Mouse (Mus musculus) Muller cell, postnatal 12 days (primary cell): ENCODE data around the gene Dysf.

Experiments used
- DNase-seq: peaks from one replicate; pipeline ENCODE4 v3.0.0-alpha.2; 2015; ENCODE audit errors: inconsistent ontology term

Dysf gene

GRCm38 (mm10) chr6:84111106-84111505 is 102.7 kb downstream of the Dysf start:
- no peak for DNase-seq

GRCm38 (mm10) chr6:84119731-84120530 is 111.5 kb downstream of the Dysf start:
- no peak for DNase-seq

DNA sequence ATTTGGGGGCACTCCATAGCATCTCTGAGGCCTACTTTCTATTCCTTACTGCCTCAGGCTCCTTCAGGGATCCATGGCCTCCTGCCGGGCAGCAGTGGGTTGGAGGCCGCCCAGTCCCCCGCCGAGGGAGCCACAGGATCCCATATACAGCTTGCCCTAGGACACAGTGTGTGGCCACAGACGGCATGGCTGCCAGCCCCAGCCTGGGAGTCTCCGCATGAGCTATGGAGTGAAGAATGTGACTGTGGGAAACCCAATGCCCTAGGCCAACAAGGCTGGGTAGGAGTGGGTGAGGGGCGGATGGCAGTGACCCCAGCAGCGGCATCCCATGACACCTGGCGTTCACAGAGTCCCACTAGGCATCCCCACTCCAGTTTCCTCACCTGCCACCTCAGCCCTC is 116.2 kb downstream of the Dysf start:
- DNase-seq, result peak; percentile 36

DNA sequence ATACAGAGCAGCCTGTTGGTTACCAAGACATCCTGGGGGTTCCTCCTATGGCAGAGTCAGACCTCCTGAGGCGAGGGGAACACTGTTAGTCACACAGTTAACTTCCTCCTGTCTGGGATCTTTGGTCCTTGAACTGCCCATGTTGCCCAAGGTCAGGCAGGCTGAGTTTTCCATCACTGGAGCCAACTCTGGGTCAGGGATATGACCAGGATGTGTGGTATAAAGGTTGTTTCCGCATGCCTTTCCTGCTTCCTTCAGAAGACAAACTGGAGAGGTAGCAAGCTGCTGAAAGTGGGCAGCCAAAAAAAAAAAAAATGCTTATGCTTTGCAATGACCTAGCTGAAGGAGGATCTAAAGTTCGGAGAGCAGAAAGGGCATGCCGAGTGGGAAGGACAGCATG is 116.7 kb downstream of the Dysf start:
- DNase-seq, result no peak

- DNase-seq, result no peak
Measured at GRCm38 (mm10) chr6:84128229-84128628, 119.8 kb downstream of the Dysf start.

DNA sequence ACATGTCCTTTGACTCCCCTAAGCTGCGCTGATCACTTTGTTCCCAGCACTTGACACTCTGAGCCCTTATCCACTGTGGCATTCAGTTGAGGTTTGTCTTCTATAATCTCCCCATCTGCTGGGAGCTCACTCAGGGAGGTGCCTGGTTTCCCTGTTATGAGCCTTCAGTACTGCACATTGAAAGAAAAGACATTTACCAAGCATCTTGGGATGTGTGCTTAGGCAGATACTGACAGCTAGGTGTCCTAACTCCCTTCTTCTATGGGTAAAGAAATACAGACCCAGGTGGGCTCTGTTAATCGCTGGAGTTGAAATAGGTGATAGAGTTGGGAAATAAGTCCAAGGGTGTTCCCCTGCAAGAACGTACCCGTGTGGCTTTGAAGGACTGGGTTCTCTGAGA is 122.5 kb downstream of the Dysf start:
- DNase-seq, result no peak

- no peak for DNase-seq
Measured at GRCm38 (mm10) chr6:84131539-84131938, 123.1 kb downstream of the Dysf start.

DNA sequence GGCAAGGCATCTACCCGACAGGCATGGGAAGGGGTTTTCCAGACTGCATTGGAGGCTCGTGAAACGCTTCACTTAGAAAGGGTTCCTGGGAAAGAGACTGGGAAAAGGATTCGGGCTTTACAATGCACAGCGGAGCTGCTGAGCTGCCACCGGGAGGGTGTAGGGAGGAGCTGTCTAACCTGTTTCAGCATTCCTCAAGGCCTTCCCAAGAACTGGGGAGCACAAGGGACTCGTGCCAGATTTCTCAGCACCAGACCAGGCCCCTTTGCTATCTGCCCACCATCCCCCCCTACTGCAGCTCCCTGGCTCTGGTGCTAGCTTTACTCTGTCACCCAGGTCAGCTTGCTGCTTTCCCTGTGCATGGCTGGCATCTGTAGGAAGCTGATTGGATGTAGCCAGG is 124.7 kb downstream of the Dysf start:
- DNase-seq, result no peak

DNA sequence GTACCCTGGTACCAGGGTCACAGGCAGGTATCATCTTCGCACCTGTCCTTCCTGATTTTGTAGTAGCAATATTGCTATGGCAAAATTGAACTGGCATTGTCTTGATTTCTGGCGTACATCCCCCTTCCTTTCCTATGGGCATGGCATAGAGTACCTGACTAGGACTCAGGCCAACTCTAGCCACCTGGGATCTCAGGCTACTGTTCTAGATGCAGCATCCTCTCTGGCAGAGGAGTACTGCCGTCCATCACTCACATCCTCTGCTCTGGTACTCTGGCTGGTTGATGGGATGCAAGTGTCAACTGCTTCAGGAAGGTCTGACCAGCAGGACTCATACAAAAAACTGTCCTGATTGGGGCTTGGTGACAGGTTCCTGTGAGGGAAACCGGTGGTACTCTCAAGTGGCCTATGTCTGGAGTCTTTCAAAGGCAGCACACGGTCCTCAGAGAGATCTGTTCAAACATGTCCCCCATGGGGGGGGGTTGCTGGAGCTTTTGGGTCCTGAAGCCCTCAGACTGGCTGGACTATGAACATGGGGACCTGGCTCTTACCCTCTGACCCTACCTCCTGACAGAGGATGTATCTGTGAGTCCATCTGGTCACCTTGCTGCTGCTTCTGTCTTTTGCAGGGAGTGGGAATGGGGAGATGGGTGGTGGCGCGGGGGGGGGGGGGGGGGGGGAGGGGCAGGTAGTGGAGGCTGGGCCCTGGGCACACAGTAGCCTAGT is 125.8 kb downstream of the Dysf start:
- no peak for DNase-seq

- peak; percentile 74 for DNase-seq
Measured at GRCm38 (mm10) chr6:84134722-84135394, 126.5 kb downstream of the Dysf start.

DNA sequence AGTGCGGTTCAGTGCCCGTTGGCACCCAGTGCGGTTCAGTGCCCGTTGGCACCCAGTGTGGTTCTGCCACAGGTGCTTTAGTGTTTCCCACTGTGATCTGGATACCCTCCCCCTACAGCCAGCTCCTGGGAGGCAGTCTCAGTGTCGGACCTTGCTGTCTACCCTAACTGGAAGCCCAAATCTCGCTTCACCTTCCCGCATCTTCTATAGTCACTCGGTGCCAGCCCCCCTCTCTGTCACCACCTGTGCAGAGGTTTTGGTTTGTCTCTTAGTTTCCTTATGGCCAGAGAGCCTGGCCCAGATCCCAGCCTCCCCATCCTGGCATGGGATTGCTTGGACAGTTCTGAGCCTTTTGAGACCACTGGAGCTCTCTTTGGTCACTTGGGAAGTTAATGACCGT is 127.3 kb downstream of the Dysf start:
- no peak for DNase-seq

- no peak for DNase-seq
Measured at GRCm38 (mm10) chr6:84136345-84136744, 128.0 kb downstream of the Dysf start.

DNA sequence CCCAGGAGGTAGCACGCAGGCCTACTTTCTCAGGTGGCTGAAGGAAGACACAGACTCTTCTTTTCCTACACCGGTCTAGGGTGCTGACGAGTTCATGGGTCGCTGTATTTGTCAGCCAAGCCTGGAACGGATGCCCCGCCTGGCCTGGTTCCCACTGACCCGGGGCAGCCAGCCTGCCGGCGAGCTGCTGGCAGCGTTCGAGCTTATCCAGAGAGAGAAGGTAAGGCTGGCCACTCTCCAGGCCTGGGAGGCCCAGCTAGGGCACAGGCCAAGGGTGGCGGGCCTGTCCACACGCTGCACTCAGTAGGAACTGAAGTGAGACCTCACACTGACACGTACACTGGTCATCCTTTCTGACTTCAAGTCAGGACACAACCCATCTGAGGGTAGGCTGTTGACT is 131.5 kb downstream of the Dysf start:
- peak; percentile 72 for DNase-seq

DNA sequence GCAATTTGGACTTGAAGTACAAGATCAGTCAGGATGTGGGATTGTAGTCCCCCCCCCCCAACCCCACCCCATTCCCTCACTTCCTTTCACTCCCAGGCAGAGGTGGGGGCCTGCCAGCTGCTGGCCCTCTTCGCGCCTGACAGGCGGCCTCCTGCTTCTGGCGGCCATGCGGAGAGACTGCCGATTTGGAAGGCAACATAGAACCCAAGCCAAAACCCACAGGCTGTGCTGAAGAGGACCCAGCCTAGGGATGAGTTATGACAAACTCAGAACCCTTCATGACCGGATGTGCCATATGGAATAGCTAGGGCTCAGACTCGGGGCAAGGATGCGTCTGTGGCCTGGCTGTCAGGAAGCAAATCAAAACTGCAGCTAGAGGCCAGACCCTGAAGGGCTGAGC is 134.1 kb downstream of the Dysf start:
- DNase-seq, result no peak

- no peak for DNase-seq
Measured at GRCm38 (mm10) chr6:84143328-84143727, 134.9 kb downstream of the Dysf start.

DNA sequence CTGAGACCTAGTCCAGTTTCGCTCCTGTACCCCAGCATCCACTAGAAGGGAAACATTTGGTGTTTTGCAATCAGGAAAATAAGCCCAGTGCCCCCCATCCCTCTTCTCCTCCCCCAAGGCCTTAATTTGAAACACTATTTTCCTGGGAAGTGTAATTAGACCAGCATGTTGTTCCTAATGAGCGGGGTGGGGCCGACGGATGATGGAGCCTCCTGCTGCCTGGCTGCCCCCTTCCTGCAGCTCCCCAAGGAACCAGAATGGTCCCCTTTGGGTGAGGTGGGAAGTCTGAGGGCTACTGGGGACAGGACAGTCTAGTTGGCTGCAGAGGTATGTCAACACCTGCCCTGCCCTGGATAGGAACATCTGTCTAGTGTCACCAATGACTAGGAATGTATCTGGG is 136.0 kb downstream of the Dysf start:
- no peak for DNase-seq

DNA sequence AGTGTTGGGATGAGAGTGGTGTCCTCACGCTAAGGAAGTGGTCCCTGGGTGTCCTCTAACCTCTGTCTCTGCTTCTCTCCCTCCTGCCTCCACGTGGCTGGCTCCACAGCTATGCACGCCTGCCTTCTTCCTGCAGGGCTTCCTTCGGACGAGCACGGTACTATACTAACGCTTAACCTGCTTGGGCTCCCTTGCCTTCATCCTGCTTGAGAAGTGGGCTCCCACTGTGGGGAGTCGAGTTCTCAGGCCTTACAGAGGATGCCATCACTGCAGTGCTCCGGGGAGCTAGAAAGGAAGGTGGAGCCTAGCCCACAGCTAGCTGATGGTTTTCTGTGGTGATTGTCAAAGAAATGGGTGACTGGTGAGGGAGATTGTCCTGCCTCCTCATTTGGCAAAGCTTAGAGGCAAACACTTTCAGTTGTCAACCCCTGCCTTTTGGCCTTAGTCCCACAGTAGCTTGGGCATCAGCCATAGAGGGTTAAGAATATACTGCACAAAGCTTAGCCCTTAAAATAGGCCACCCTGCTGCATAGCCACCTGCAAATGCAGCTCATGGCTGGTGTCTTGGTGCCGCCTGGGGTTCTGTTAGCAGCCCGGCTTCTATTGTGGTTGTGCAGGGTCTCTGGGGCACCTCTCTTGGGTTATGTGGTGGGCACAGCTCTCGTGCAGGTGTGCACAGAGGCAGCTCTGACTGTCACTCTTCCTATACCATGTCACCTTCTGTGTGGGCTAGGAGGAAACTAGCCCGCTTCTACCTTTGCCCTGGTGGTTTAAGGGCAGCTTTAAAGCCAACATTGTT is 139.0 kb downstream of the Dysf start:
- DNase-seq, result no peak

GRCm38 (mm10) chr6:84148470-84148869 is 140.1 kb downstream of the Dysf start:
- DNase-seq, result no peak

DNA sequence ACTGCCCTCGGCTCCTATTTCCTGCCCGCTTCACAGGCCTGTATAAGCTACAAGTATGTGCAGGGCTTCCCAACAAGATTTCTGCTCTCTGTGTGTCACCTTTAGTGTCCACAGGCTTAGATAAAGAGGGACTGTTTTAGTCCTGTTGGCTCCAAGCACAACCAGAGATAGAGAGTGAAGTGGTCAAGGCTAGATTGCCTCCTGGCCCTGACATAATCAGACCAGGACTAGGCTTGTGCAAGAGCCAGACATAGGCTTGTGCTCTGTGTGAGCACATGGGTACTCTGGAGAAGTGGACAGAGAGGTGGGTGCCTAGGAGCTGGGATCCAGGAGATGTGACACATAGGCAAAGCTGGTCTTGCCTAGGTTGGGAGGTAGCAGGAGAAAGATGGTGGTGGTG is 146.1 kb downstream of the Dysf start:
- DNase-seq, result no peak

- no peak for DNase-seq
Measured at GRCm38 (mm10) chr6:84155765-84156164, 147.4 kb downstream of the Dysf start.

- DNase-seq, result peak; percentile 53
Measured at GRCm38 (mm10) chr6:84156481-84157025, 148.2 kb downstream of the Dysf start.

DNA sequence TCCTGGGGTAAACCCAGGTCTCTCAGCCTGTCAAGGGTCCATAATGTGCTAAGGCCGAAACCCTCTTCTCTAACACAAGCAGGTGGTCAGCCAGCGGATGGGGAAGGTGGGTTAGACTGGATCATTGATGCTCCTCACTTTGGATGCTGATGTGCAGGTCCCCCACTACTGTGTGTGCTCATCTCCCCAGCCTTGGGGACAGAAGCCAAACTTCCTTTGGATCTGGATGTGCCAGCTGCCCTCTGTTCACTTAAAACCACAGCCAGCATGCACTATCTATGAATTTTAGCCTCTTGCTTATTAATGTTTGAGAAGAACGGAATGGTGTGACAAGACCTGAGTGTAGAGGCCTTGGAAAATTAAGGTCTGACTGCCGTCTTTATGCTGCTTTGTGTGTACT is 150.7 kb downstream of the Dysf start:
- DNase-seq, result no peak
